Mouse (Mus musculus) lung, embryonic 15.5 days (tissue): ENCODE data around the gene Mterf1b. TPM values are rescaled to one million over a fixed set of nuclear protein-coding genes. Genes with fewer than 3 reads are reported as not detected.

Source experiments
- polyA plus RNA-seq: library from polyadenylated mRNA; unstranded; fragments of >200 nt; fragmentation: Nextera tagmentation; extraction: Ambion mirVana; gene quantifications from 2 replicates; pipeline ENCODE4 v1.2.1, GENCODE M21; 2015

Mterf1b gene
- polyA plus RNA-seq, 1 experiment from 2014 or later, result 2.9 TPM

Other genes with a start within 250 kb of the Mterf1b start
- gene Cyp51, start 87.6 kb upstream of the Mterf1b start, polyA plus RNA-seq, result 46.1 and 47.5 TPM in 2 replicates